ENCODE assay signal across 9 mouse cellular contexts in the genomic region with DNA sequence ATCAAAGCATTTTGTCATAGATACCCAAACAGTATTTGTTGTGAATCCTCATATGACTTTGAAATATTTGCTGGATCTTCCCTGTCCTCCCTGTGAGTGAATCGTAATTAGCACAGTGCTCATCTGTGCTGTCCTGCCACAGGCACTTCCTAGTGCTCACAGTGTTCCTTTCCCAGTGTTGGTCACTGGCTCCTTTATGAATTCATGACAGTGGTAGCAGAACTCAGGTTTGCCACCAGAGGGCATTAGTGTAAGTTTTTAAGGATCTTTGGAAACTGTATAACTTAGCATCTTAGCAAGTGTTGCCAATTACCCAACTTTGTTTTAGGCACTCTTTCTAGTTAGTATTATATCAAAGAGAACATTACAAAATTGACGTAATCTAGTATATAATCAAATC. TPM values are rescaled to one million over a fixed set of nuclear protein-coding genes. Genes with fewer than 3 reads are reported as not detected.
DNase-seq lines count a peak whose midpoint lies in the region; ATAC-seq lines count a peak whose summit lies in the region.
"Had no signal": no experiment of that assay in that cellular context is flagged by ENCODE, and none has a peak within 500 bp of the region (broad histone marks: within the 10 kb centered on the region; RNA-seq: fewer than 3 reads in every experiment).

No protein-coding gene starts in this region.

- DNase-seq in 416B (ENCODE audit: low read depth) = peak; percentile 72
- DNase-seq in cerebellum, adult 11 months = peak; percentile 34
- DNase-seq in left cerebral cortex, postnatal 10 days (ENCODE audit: extremely low spot score in 1 of 2, low spot score in 2 of 2) = peak; percentile 51 to 64
- DNase-seq in spleen, postnatal 14 days (ENCODE audit: low spot score in 2 of 2) = no peak

- 72% methylated on average over 2 of the region's 2 CpGs for WGBS in forebrain, embryonic 16.5 days
- WGBS in midbrain, embryonic 15.5 days = 63% methylated on average over 2 of the region's 2 CpGs

- intact Hi-C loops in left cerebral cortex, postnatal 10 days (cut with DNase I) = no loop called here

- H3K27me3 ChIP-seq in forebrain, embryonic 16.5 days (replicated peaks; ENCODE audit: control insufficient read depth, insufficient read depth, low read length) = no peaks in the 10 kb centered on the region
- no peaks in the 10 kb centered on the region for H3K27me3 ChIP-seq in midbrain, embryonic 15.5 days (replicated peaks)

- no peak overlapping the region for H3K27ac ChIP-seq in forebrain, embryonic 16.5 days (ENCODE audit: low read length)
- H3K27ac ChIP-seq in midbrain, embryonic 15.5 days = no peak overlapping the region

- no peak overlapping the region for H3K4me2 ChIP-seq in forebrain, embryonic 16.5 days (ENCODE audit: low read length)
- H3K4me2 ChIP-seq in midbrain, embryonic 15.5 days = no peak overlapping the region

- peaks cover 8% of the 10 kb centered on the region; the same call in 1 of the 2 replicates for H3K36me3 ChIP-seq in forebrain, embryonic 16.5 days (ENCODE audit: control insufficient read depth, insufficient read depth)
- no peaks in the 10 kb centered on the region; the same call in 1 of the 2 replicates for H3K36me3 ChIP-seq in midbrain, embryonic 15.5 days (replicated peaks)

- no peaks in the 10 kb centered on the region for H3K9me3 ChIP-seq in forebrain, embryonic 16.5 days (ENCODE audit: control insufficient read depth, low read length)
- no peaks in the 10 kb centered on the region for H3K9me3 ChIP-seq in midbrain, embryonic 15.5 days

- peak; percentile 37 for ATAC-seq in CD4-positive, CD25-positive, alpha-beta regulatory T cell, adult 4 months
- ATAC-seq in forebrain, embryonic 16.5 days = peak; percentile 49; the same call in 1 of the 2 replicates
- ATAC-seq in inflammation-experienced regulatory T-cells, adult 6 months = peak; percentile 52
- ATAC-seq in midbrain, embryonic 15.5 days (replicated peaks) = peak; percentile 54; the same call in 1 of the 2 replicates

- peaks cover 6% of the 10 kb centered on the region; the same call in 1 of the 2 replicates for H3K4me1 ChIP-seq in forebrain, embryonic 16.5 days (replicated peaks; ENCODE audit: control insufficient read depth, insufficient read depth, low read length)
- H3K4me1 ChIP-seq in midbrain, embryonic 15.5 days = peaks cover 16% of the 10 kb centered on the region

- no peak overlapping the region for H3K4me3 ChIP-seq in forebrain, embryonic 16.5 days (replicated peaks; ENCODE audit: low read length)
- no peak overlapping the region for H3K4me3 ChIP-seq in midbrain, embryonic 15.5 days
- H3K4me3 ChIP-seq: myocyte had no signal

- no peak overlapping the region for H3K9ac ChIP-seq in forebrain, embryonic 16.5 days (replicated peaks; ENCODE audit: low read depth, low read length)
- H3K9ac ChIP-seq in midbrain, embryonic 15.5 days = no peak overlapping the region

RNA-seq across cellular contexts. Expression of a gene that starts 53.8 kb away (rescaled TPM):
- 1 to 10 TPM in 1 of 2 experiments, under 1 TPM in 1; 0.40 to 1.5 TPM for polyA plus RNA-seq in CD4-positive, CD25-positive, alpha-beta regulatory T cell, adult 4 months (2017; shearing (Covaris generic))
- polyA plus RNA-seq in forebrain, embryonic 16.5 days (2015; fragmentation: Nextera tagmentation; extraction: Ambion mirVana) = 89.6 and 113 TPM in 2 replicates
- under 1 TPM; 0.36 to 0.78 (median 0.75) TPM for polyA plus RNA-seq in inflammation-experienced regulatory T-cells, adult 6 months (2017; shearing (Covaris generic))
- 100 to 1,000 TPM; 385 to 392 TPM for total RNA-seq in left cerebral cortex, postnatal 10 days (2021)
- 180 and 186 TPM in 2 replicates for polyA plus RNA-seq in midbrain, embryonic 15.5 days (2015; fragmentation: Nextera tagmentation; extraction: Ambion mirVana)

Comparison
In these comparisons a context has a peak if more than half of its experiments do, and no peak if none do; other contexts are left out.
1. DNase-seq: peak in 416B (single experiment), cerebellum, adult 11 months (single experiment) and left cerebral cortex, postnatal 10 days (2 of 2); none in spleen, postnatal 14 days (0 of 2).
2. RNA of a gene that starts 53.8 kb away (polyA plus RNA-seq): 180 to 186 TPM in midbrain, embryonic 15.5 days and 89.6 to 113 TPM in forebrain, embryonic 16.5 days; 0.40 to 1.5 TPM in CD4-positive, CD25-positive, alpha-beta regulatory T cell, adult 4 months and 0.36 to 0.78 TPM in inflammation-experienced regulatory T-cells, adult 6 months; every median in the first group is over 10 times any median in the second.
3. Peak in every context shown above with its lines, with median percentiles within 50 percentile points of each other: ATAC-seq.